Mouse (Mus musculus): ENCODE results near the gene Mvb12a. TPM values are rescaled to one million over a fixed set of nuclear protein-coding genes. Genes with fewer than 3 reads are reported as not detected.

Gene Mvb12a
- polyA plus RNA-seq, 1 experiment from 2014 or later: 61.6 TPM

Other genes starting within 250 kb of the Mvb12a start
- gene Use1, start 176.1 kb upstream of the Mvb12a start, polyA plus RNA-seq (2015; fragmentation: Nextera tagmentation; extraction: Ambion mirVana): 117 and 119 TPM in 2 replicates
- gene Ocel1, start 171.6 kb upstream of the Mvb12a start, polyA plus RNA-seq (2015; fragmentation: Nextera tagmentation; extraction: Ambion mirVana): 6.5 and 6.8 TPM in 2 replicates
- 25.0 and 28.7 TPM in 2 replicates for gene Nr2f6, start 161.0 kb upstream of the Mvb12a start, polyA plus RNA-seq (2015; fragmentation: Nextera tagmentation; extraction: Ambion mirVana)
- 7.4 and 7.7 TPM in 2 replicates for gene Ushbp1, start 147.1 kb upstream of the Mvb12a start, polyA plus RNA-seq (2015; fragmentation: Nextera tagmentation; extraction: Ambion mirVana)
- gene Babam1, start 146.1 kb upstream of the Mvb12a start, polyA plus RNA-seq (2015; fragmentation: Nextera tagmentation; extraction: Ambion mirVana): 101 and 102 TPM in 2 replicates
- gene Ankle1, start 136.9 kb upstream of the Mvb12a start, polyA plus RNA-seq (2015; fragmentation: Nextera tagmentation; extraction: Ambion mirVana): 6.5 and 6.7 TPM in 2 replicates
- 188 and 206 TPM in 2 replicates for gene Abhd8, start 79.3 kb upstream of the Mvb12a start, polyA plus RNA-seq (2015; fragmentation: Nextera tagmentation; extraction: Ambion mirVana)
- gene Mrpl34, start 78.0 kb upstream of the Mvb12a start, polyA plus RNA-seq (2015; fragmentation: Nextera tagmentation; extraction: Ambion mirVana): 173 and 174 TPM in 2 replicates
- 240 and 242 TPM in 2 replicates for gene Dda1, start 73.7 kb upstream of the Mvb12a start, polyA plus RNA-seq (2015; fragmentation: Nextera tagmentation; extraction: Ambion mirVana)
- 9.6 and 10.9 TPM in 2 replicates for gene Ano8, start 57.0 kb upstream of the Mvb12a start, polyA plus RNA-seq (2015; fragmentation: Nextera tagmentation; extraction: Ambion mirVana)
- gene Gtpbp3, start 54.8 kb upstream of the Mvb12a start, polyA plus RNA-seq (2015; fragmentation: Nextera tagmentation; extraction: Ambion mirVana): 12.0 and 13.9 TPM in 2 replicates
- gene Plvap, start 31.2 kb upstream of the Mvb12a start, polyA plus RNA-seq (2015; fragmentation: Nextera tagmentation; extraction: Ambion mirVana): 5.2 and 5.6 TPM in 2 replicates
- gene Ccdc194, start 17.2 kb upstream of the Mvb12a start, polyA plus RNA-seq (2015; fragmentation: Nextera tagmentation; extraction: Ambion mirVana): 0.09 and 0.15 TPM in 2 replicates
- gene Bst2, start 5.5 kb upstream of the Mvb12a start, polyA plus RNA-seq (2015; fragmentation: Nextera tagmentation; extraction: Ambion mirVana): 11.5 and 18.0 TPM in 2 replicates
- gene Tmem221, start 15.9 kb downstream of the Mvb12a start, polyA plus RNA-seq (2015; fragmentation: Nextera tagmentation; extraction: Ambion mirVana): 0.13 TPM in 1 of 2 replicates, not detected in the other
- 0.08 TPM in 1 of 2 replicates, not detected in the other for gene Nxnl1, start 23.7 kb downstream of the Mvb12a start, polyA plus RNA-seq (2015; fragmentation: Nextera tagmentation; extraction: Ambion mirVana)
- gene Slc27a1, start 26.0 kb downstream of the Mvb12a start, polyA plus RNA-seq (2015; fragmentation: Nextera tagmentation; extraction: Ambion mirVana): 66.9 and 67.4 TPM in 2 replicates
- 217 and 221 TPM in 2 replicates for gene Pgls, start 49.3 kb downstream of the Mvb12a start, polyA plus RNA-seq (2015; fragmentation: Nextera tagmentation; extraction: Ambion mirVana)
- 9.3 and 9.4 TPM in 2 replicates for gene Fam129c, start 54.7 kb downstream of the Mvb12a start, polyA plus RNA-seq (2015; fragmentation: Nextera tagmentation; extraction: Ambion mirVana)
- gene Colgalt1, start 68.1 kb downstream of the Mvb12a start, polyA plus RNA-seq (2015; fragmentation: Nextera tagmentation; extraction: Ambion mirVana): 70.5 and 74.5 TPM in 2 replicates
- 26.9 and 27.4 TPM in 2 replicates for gene Unc13a, start 128.8 kb downstream of the Mvb12a start, polyA plus RNA-seq (2015; fragmentation: Nextera tagmentation; extraction: Ambion mirVana)
- gene Jak3, start 133.4 kb downstream of the Mvb12a start, polyA plus RNA-seq (2015; fragmentation: Nextera tagmentation; extraction: Ambion mirVana): 5.2 and 5.8 TPM in 2 replicates
- 0.37 and 1.5 TPM in 2 replicates for gene Insl3, start 146.3 kb downstream of the Mvb12a start, polyA plus RNA-seq (2015; fragmentation: Nextera tagmentation; extraction: Ambion mirVana)
- gene B3gnt3, start 158.9 kb downstream of the Mvb12a start, polyA plus RNA-seq (2015; fragmentation: Nextera tagmentation; extraction: Ambion mirVana): 0.27 and 0.36 TPM in 2 replicates
- 96.0 and 102 TPM in 2 replicates for gene Fcho1, start 182.8 kb downstream of the Mvb12a start, polyA plus RNA-seq (2015; fragmentation: Nextera tagmentation; extraction: Ambion mirVana)

Data from midbrain, embryonic 15.5 days (tissue).